Mouse (Mus musculus) testis, adult 2 months (tissue): ENCODE results near the gene Cbfa2t3. TPM values are rescaled to one million over a fixed set of nuclear protein-coding genes. Genes with fewer than 3 reads are reported as not detected.
A peak's percentile ranks its signal among the peaks of the same experiment; 100 is the strongest.

Source experiments
- H3K27ac ChIP-seq: fragments of 200-500 bp; 2 replicates; pipeline ENCODE4 v1.5.1; 2012; ENCODE audit warnings: low read depth, low read length; ENCODE audit not compliant: control insufficient read depth, insufficient read depth
- H3K27me3 ChIP-seq: fragments of 200-500 bp; 2 replicates; pipeline ENCODE4 v1.6.1; 2012; ENCODE audit warnings: mild to moderate bottlenecking, low read length, moderate library complexity; ENCODE audit not compliant: control insufficient read depth, insufficient read depth
- H3K36me3 ChIP-seq: fragments of 200-500 bp; 2 replicates; pipeline ENCODE4 v1.6.1; 2012; ENCODE audit warnings: mild to moderate bottlenecking, low read length; ENCODE audit not compliant: control insufficient read depth, insufficient read depth
- H3K4me1 ChIP-seq: fragments of 200-500 bp; 2 replicates; pipeline ENCODE4 v1.6.1; 2012; ENCODE audit warnings: low read length; ENCODE audit not compliant: control insufficient read depth, insufficient read depth
- H3K4me3 ChIP-seq: fragments of 200-500 bp; 2 replicates; pipeline ENCODE4 v1.5.1; 2012; ENCODE audit warnings: low read depth, mild to moderate bottlenecking, low read length, moderate library complexity, mixed read lengths; ENCODE audit not compliant: control insufficient read depth
- CTCF ChIP-seq: fragments of 200-500 bp; IDR thresholded peaks from 2 replicates; pipeline ENCODE4 v1.5.1; 2012; ENCODE audit warnings: low read depth, mild to moderate bottlenecking, inconsistent platforms, low read length, moderate library complexity; ENCODE audit not compliant: control insufficient read depth, insufficient read depth, insufficient replicate concordance
- POLR2A ChIP-seq: fragments of 200-500 bp; IDR thresholded peaks from 2 replicates; pipeline ENCODE4 v1.6.1; 2012; ENCODE audit warnings: low read depth, mild to moderate bottlenecking, inconsistent platforms, low read length, moderate library complexity; ENCODE audit not compliant: control insufficient read depth
- polyA plus RNA-seq: library from polyadenylated mRNA; depleted of rRNA; stranded (reverse); fragments of >200 nt; gene quantifications from 2 replicates; pipeline ENCODE4 v1.2.3, GENCODE M21; 2012; rRNA removed

Cbfa2t3 gene
- polyA plus RNA-seq, 1 experiment: 0.59 TPM

GRCm38 (mm10) chr8:122579196-122579595, 119.7 kb downstream of the Cbfa2t3 start:
- TF ChIP-seq CTCF: no peak
- no peak for TF ChIP-seq POLR2A
- Histone ChIP-seq H3K27me3 (no peaks in the 10 kb centered on the region), H3K4me1 (peaks cover 14% of the 10 kb centered on the region), H3K36me3 (no peaks in the 10 kb centered on the region), H3K27ac (no peak overlapping the region), H3K4me3 (no peak overlapping the region)

- Histone ChIP-seq H3K4me3 (peak overlapping the region; percentile 94), H3K27ac (no peak overlapping the region), H3K36me3 (no peaks in the 10 kb centered on the region), H3K27me3 (no peaks in the 10 kb centered on the region), H3K4me1 (peaks cover 12% of the 10 kb centered on the region)
- TF ChIP-seq CTCF (no peak), POLR2A (no peak)
Observed at GRCm38 (mm10) chr8:122577116-122577515, 121.8 kb downstream of the Cbfa2t3 start.

- H3K4me1 ChIP-seq: peaks cover 12% of the 10 kb centered on the region
- H3K27ac ChIP-seq: peak within 1 kb of the TSS; percentile 73
Observed at GRCm38 (mm10) chr8:122576648-122577022, 122.3 kb downstream of the Cbfa2t3 start, which contains the start of gene Aprt. Gene Aprt, minus strand, starts transcription at chr8:122576909.

GRCm38 (mm10) chr8:122575735-122576647, 122.9 kb downstream of the Cbfa2t3 start:
- H3K4me1 ChIP-seq: peaks cover 12% of the 10 kb centered on the region
- peak overlapping the region; percentile 73 for H3K27ac ChIP-seq

More at GRCm38 (mm10) chr8:122576648-122577022, 122.3 kb downstream of the Cbfa2t3 start, which contains the start of gene Aprt:
- peak within 1 kb of the TSS; percentile 94 for H3K4me3 ChIP-seq
- TF ChIP-seq POLR2A: peak; percentile 70
- TF ChIP-seq CTCF: no peak
- H3K36me3 ChIP-seq: no peaks in the 10 kb centered on the region
- no peaks in the 10 kb centered on the region for H3K27me3 ChIP-seq

GRCm38 (mm10) chr8:122575286-122575685, 123.6 kb downstream of the Cbfa2t3 start:
- Histone ChIP-seq H3K27me3 (no peaks in the 10 kb centered on the region), H3K27ac (no peak overlapping the region), H3K36me3 (no peaks in the 10 kb centered on the region), H3K4me3 (peak overlapping the region; percentile 94; the same call in 1 of the 2 replicates), H3K4me1 (peaks cover 12% of the 10 kb centered on the region)
- no peak for TF ChIP-seq POLR2A
- no peak for TF ChIP-seq CTCF

More at GRCm38 (mm10) chr8:122575735-122576647, 122.9 kb downstream of the Cbfa2t3 start:
- no peaks in the 10 kb centered on the region for H3K36me3 ChIP-seq
- peak overlapping the region; percentile 94 for H3K4me3 ChIP-seq
- TF ChIP-seq POLR2A (no peak), CTCF (no peak)
- H3K27me3 ChIP-seq: no peaks in the 10 kb centered on the region

Other genes starting within 250 kb of the Cbfa2t3 start
- 3.7 and 3.8 TPM in 2 replicates for gene Snai3, start 238.4 kb downstream of the Cbfa2t3 start, polyA plus RNA-seq
- gene Rnf166, start 223.0 kb downstream of the Cbfa2t3 start, polyA plus RNA-seq: 120 and 122 TPM in 2 replicates
- 29.3 and 37.7 TPM in 2 replicates for gene Ctu2, start 223.0 kb downstream of the Cbfa2t3 start, polyA plus RNA-seq
- gene Piezo1, start 147.8 kb downstream of the Cbfa2t3 start, polyA plus RNA-seq: 6.8 and 9.1 TPM in 2 replicates
- gene Cdt1, start 131.1 kb downstream of the Cbfa2t3 start, polyA plus RNA-seq: 4.5 and 5.0 TPM in 2 replicates
- 267 and 294 TPM in 2 replicates for gene Aprt, start 122.2 kb downstream of the Cbfa2t3 start, polyA plus RNA-seq
- 5.9 TPM in 2 replicates for gene Galns, start 87.6 kb downstream of the Cbfa2t3 start, polyA plus RNA-seq
- gene Trappc2l, start 87.5 kb downstream of the Cbfa2t3 start, polyA plus RNA-seq: 100 and 102 TPM in 2 replicates
- not detected in 2 replicates for gene Pabpn1l, start 76.4 kb downstream of the Cbfa2t3 start, polyA plus RNA-seq
- 18.6 and 21.8 TPM in 2 replicates for gene Acsf3, start 76.4 kb upstream of the Cbfa2t3 start, polyA plus RNA-seq
- gene Cdh15, start 148.9 kb upstream of the Cbfa2t3 start, polyA plus RNA-seq: 0.12 and 0.14 TPM in 2 replicates